Mouse (Mus musculus) cerebellum, postnatal 4 days (tissue): ENCODE measurements at regions not wholly inside any gene's neighbourhood (a gene's known extent, or its start where the extent isn't known, plus 50 kb on each side); places are given as distances from the start of the nearest gene placed in this dataset.

Source experiments
- DNase-seq, 2 experiments: peaks; one replicate each; pipeline ENCODE4 v3.0.0; 2022; ENCODE audit warnings: low spot score in 2 of 2, mixed read lengths in 1 of 2

DNA sequence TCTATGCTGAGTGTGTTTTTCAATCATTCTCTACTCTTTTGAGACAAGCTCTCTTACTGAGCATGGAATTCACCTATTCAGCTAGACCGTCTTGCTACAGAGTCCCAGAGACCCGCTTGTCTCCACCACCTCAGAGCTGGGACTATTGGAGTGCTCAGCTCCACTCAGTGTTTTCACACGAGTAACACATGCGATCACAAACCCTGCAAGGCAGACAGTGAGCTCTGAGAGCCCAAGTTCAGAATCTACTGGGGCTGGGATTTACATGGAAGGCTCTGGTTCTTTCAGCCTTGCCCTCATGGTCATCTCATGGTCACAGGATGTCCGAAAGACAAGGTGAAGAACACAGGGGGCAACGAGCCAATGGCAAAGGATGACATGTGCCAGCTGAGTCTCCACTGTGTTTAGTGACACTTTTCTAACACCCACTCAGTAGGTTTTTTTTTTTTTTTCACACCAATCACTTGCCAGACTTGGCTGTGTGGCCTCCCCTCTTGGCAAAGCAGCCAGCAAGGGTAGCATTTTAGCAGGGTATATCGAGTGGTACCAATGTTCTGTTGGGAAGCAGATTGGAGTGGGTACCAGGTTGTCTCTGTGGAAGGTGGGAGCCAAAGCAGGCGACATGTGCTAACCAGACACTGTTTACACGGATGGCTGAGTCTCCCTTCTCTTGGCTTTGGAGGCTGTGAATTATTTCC is 51.2 kb upstream of the Gtsf1l start:
- DNase-seq, result no peak

DNA sequence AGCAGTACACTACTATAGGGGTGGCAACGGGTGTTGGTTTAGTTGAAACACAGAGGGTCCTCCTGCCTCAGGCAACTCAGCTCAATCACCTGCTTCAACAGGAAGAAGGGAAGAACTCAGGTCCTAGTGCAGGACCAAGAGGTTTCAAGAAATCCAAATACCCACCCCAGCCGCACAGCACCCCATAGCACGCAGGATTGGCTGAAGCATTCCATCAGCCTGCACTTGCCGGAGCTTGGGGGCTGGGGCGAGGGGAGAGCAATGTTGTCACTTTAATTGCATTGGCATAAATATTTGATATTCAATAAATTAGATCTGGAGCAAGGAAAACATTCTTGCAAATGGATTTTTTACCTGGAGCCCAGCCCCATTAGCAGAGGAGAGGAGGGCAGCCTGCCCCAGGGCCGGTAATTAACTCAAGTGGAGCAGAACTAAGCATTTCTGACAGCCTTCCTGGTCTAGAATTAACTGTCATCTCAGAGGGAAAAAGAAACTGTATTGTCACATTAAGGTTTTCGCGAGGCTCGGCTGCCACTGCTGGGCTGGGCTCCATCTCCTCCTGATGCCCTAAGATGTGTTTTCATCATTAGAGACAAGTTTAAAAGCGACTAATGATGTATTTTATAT is 55.2 kb upstream of the Gtsf1l start:
- peak in 1 of 2 experiments; percentile 56 for DNase-seq

DNA sequence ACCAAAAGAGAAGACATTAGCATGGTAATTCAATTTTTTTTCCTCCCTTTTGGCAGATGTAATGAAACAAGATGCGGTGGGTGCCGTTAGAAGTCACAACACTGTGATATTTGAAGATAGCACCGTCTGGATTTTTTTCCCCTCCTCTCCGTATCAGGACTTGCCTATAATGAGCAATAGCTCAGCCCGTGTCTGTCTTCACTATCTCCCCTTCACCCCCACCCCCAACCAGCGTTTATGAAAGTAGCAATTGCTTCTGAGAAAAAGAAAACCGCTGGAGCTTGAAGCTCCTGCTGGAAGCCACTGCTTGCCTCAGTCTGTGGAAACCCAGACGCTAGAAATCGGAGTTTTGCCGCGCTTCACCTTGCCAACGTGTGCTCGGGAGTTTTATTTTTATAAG is 55.8 kb upstream of the Gtsf1l start:
- no peak for DNase-seq

DNA sequence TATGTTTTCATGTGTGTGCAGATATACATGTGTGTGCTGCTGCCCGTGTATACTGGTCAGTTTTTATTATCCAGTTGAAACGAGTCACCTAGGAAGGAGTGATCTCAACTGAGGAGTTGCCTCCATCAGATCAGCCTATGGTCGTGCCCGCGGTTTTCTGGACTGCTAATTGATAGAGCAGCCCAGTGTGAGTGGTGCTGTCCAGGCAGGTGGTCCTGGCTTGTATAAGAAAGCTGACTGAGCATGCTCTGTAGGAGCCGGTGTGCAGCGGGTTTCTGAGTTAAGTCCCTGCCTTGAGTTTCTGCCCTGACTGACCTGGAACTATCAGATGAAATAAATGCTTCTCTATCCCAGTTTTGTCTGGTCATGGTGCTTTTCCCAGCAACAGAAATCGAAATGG is 56.9 kb upstream of the Tox2 start:
- no peak for DNase-seq

DNA sequence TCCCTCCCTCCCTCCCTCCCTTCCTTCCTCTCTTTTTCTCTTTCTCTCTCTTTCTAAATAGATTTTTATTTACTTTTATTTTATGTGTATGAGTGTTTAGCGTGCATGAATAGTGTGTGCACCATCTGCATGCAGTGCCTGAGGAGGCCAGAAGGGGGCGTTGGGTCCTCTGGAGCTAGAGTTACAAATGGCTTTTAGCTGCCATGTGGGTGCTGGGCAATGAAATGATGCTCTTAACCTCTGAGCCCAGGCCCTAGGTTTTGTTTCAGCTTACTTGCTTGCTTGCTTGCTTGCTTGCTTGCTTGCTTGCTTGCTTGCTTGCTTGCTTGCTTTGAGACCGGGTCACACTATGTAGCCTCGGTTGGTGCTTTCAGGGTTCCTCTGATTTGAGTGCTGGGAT is 56.4 kb upstream of the Tox2 start:
- no peak for DNase-seq

DNA sequence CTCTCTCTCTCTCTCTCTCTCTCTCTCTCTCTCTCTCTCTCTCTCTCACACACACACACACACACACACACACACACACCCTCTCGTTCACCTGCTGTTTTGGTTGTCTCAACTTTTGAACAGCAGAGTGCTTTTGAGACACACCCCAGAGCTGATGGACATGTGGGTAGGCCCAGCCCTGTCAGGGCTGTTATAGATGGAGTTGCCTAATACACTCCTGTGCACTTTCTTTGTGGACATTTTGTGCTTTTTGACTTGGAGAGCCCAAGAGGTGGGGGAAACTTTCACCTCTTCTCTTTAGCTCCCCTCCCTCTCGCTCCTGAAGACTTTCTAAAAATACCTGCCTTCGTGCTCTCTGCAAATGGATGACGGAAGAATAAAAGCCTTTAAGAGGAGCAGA is 55.5 kb upstream of the Tox2 start:
- no peak for DNase-seq

DNA sequence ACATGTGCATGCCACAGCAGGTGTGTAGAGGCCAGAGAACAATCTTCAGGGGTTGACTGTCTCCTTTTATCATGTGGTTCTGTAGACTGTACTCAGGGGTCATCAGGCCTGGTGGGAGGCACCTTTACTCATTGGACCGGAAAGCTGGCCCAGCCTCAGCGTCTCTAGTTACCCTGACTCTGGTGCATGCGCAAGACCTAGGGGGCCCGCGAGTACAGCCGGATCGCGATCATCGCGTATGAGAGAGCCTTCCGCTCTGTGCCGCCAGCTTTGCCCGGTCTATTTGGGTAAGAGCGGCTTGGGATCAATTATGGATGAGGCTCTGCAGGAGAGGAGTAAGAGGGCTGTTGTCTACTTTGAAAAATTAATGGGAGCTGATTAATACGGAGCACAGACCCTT is 51.9 kb upstream of the Tox2 start:
- no peak for DNase-seq

DNA sequence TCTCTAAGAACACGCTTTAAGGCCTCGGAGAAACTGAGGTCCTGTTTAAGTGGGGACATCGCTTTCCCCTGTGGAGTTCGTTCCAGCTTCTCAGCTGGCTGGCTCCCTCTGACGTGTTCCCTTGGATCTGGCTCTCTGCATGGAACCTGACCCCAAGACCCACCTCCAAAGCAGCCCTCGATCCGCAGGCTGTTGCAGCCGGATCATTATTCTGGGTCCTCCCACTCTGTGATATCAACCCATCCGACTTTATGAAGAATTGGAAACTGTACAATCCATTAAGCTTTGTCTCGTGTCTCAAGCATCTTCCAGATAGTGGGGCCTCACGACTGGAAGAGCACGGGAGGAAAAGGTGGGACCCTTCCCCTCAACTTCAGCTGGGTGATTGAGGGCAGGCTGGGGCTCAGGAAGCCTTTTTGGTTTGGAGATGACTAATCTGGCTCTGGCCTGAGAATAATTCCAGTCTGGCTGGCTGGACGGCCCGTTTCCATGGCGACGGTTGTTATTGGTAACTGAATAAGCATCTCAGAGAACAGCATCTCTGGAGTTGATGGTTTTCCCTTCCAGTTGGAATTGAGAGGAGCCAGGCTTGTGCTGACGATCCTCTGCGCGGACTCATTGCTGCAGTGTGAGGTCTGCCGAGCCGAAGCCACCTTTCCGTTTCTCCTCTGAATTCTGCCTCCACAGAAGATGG is 50.4 kb upstream of the Tox2 start:
- DNase-seq, result peak; percentile 49 to 82
